8 mouse cellular contexts compared by ENCODE assay signal in the genomic region with DNA sequence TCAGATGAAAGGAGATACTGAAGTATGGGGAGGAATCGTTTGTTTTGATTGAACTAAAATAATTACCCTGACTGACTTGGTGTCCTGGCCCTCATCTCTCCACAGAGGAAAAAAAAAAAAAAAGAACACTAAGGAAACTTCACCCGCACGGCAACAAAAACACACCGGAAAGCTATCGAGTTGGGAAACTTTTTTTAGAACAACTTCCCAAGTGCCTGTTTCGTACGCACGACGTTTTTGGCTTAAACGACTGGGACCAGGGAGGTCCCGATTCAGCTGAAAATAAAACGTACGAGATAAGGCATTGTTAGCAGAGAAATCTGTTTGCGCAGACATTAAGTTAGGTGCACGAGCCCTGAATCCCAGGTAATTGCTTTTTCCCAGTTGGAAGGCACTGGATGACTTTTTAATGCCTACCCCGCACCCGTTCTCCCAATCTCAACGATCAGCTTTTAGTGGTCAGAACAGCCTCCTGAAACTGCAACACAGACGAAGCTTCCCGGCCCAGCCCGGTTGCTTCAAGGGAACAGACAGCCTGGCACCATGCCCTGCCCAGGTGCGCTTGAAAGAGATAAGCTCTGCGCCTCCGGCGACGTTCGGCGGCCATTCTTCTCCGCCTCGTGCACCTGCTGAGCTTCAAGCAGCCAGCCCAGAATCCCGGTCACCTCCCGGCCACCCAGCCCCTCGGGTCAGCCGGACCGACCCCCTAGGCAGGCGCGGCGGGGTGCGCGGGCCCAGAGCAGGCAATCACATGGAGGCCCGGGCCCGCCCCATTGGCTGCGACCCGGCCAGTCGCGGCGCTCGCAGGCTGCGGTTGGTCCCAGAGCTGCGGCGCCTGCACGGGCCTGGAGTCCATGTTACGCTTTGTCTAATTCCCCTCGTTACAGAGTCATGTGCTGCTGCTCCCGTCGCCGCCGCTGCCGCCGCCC. TPM values are rescaled to one million over a fixed set of nuclear protein-coding genes. Genes with fewer than 3 reads are reported as not detected.
A peak's percentile ranks its signal among the peaks of the same experiment; 100 is the strongest.
DNase-seq lines count a peak whose midpoint lies in the region; ATAC-seq and TF ChIP-seq lines count a peak whose summit lies in the region.

A gene (plus strand): TSS at position 829 of the 929 bp plus-strand sequence.

- peak within 1 kb of the TSS; percentile 58 for H3K4me2 ChIP-seq in forebrain, embryonic 15.5 days (replicated peaks)

- peak; percentile 51; the same call in 1 of the 2 replicates for TF ChIP-seq POLR2A in lung, adult 2 months (IDR thresholded peaks at IDR 0.05; ENCODE audit: borderline replicate concordance, extremely low read depth, low read depth, low read length)

- intact Hi-C loops in heart, postnatal 25 days (cut with DNase I), result loop anchor here (2.0 kb wide), 1 partner anchor 41 kb away; no protein-coding TSS in a partner anchor

- no peaks in the 10 kb centered on the region for H3K27me3 ChIP-seq in forebrain, embryonic 15.5 days

- peaks cover 45% of the 10 kb centered on the region for H3K4me1 ChIP-seq in forebrain, embryonic 15.5 days
- peaks cover 9% of the 10 kb centered on the region; the same call in 1 of the 2 replicates for H3K4me1 ChIP-seq in lung, adult 2 months (ENCODE audit: control insufficient read depth, insufficient read depth, low read length)

- peak within 1 kb of the TSS; percentile 80 for H3K4me3 ChIP-seq in forebrain, embryonic 15.5 days
- H3K4me3 ChIP-seq in layer of hippocampus, adult 2 months, result peak within 1 kb of the TSS; percentile 91
- peak within 1 kb of the TSS; percentile 65 for H3K4me3 ChIP-seq in lung, adult 2 months (replicated peaks; ENCODE audit: extremely low read depth, low read depth, low read length)

- 1% methylated on average over 60 of the region's 60 CpGs for WGBS in forebrain, embryonic 15.5 days
- 2% methylated on average over 60 of the region's 60 CpGs for WGBS in lung, adult 2 months

- peak; percentile 66 to 69 for DNase-seq in CD8-positive naive resting alpha-beta T cell, adult 2 months (ENCODE audit: low read depth in 2 of 2, low spot score in 2 of 2)
- DNase-seq in cerebellum, adult 11 months, result peak; percentile 83
- peak; percentile 80 for DNase-seq in heart, postnatal 25 days (ENCODE audit: low spot score)
- peak; percentile 87 to 90 for DNase-seq in layer of hippocampus, adult 2 months (ENCODE audit: low spot score in 2 of 2)
- DNase-seq in lung, adult 2 months, result peak; percentile 89
- peak; percentile 82 for DNase-seq in testis, postnatal 14 days (ENCODE audit: low spot score)

- no peaks in the 10 kb centered on the region for H3K9me3 ChIP-seq in forebrain, embryonic 15.5 days

- peak within 1 kb of the TSS; percentile 98 for H3K9ac ChIP-seq in forebrain, embryonic 15.5 days (replicated peaks)

- H3K36me3 ChIP-seq in forebrain, embryonic 15.5 days, result no peaks in the 10 kb centered on the region

- TF ChIP-seq CTCF in layer of hippocampus, adult 2 months (conservative IDR thresholded peaks at IDR 0.05), result peak; percentile 49
- TF ChIP-seq CTCF in lung, adult 2 months (IDR thresholded peaks at IDR 0.05; ENCODE audit: insufficient read depth, low read length), result no peak

- peak within 1 kb of the TSS; percentile 93 for H3K27ac ChIP-seq in forebrain, embryonic 15.5 days (replicated peaks)
- peak within 1 kb of the TSS; percentile 97 for H3K27ac ChIP-seq in layer of hippocampus, adult 2 months

- ATAC-seq in forebrain, embryonic 15.5 days (replicated peaks), result peak; percentile 98
- ATAC-seq in neutrophil, adult 5-6 weeks (ENCODE audit: extremely low read depth, insufficient number of reproducible peaks, low FRiP score, poor library complexity, severe bottlenecking), result peak; percentile 39

RNA-seq across cellular contexts. Expression of the gene that starts here (rescaled TPM):
- polyA plus RNA-seq in forebrain, embryonic 15.5 days (2015; fragmentation: Nextera tagmentation; extraction: Ambion mirVana), result 33.9 and 38.2 TPM in 2 replicates
- total RNA-seq in heart, postnatal 25 days (2021), result 10 to 100 TPM in 1 of 2 experiments, 1 to 10 TPM in 1; 7.8 to 13.0 TPM
- total RNA-seq in layer of hippocampus, adult 2 months (2021), result 10 to 100 TPM; 49.9 to 52.7 TPM
- polyA plus RNA-seq in lung, adult 2 months (2012; rRNA removed), result 11.3 and 16.6 TPM in 2 replicates
- total RNA-seq in neutrophil, adult 5-6 weeks (2017), result 42.0 and 43.2 TPM in 2 replicates

Comparison
In these comparisons a context has a peak if more than half of its experiments do, and no peak if none do; other contexts are left out.
1. Peak in every context shown above with its lines: DNase-seq, ATAC-seq, H3K4me3 ChIP-seq and H3K27ac ChIP-seq.